Mouse (Mus musculus): Measurements from ENCODE around the gene Mfsd2b.
"Not testable (repeated sequence)": the region's sequence is repeated elsewhere in the genome, so short reads cannot be mapped to it uniquely, and the experiment has no call there.

Mfsd2b gene

DNA sequence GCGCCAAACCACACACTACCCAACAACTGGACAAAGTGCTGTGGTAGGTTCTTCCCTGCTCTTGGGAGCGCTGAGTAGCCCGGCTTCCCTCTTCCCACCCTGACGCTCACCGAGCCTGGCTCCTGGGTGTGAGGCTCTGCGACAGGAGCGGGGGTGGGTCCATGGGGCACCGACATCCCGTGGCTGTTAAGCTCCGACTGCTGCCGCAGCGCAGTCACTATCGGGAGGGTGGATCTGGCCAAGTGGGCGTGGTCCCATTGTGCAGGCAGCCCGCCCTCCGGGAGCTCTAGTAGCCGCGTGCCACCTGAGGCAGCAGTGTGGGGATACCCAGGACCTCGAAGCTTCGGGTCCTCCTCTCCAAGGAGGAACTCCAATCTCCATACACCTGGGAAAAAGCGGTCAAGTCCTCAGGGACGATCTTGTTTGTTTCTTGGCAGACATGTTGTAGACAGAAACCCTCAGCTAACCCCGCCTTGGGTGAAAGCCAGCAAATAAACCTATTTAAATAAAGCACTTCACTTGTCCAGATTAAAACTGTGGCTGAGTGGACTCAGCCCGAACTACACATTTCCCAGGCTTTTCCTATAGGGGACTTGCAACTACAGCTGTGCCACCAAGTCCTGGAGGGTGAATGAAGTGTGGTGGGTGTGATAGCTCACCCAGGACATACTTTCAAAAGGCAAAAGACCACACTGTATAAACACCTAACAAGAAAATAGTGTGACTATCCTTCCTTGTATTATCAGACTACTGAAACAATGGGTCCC lies at the start of gene Mfsd2b:
Mfsd2b (minus strand) TSS at position 199 of the 767 bp plus-strand sequence.
- DNase-seq, result peak; percentile 32

DNA sequence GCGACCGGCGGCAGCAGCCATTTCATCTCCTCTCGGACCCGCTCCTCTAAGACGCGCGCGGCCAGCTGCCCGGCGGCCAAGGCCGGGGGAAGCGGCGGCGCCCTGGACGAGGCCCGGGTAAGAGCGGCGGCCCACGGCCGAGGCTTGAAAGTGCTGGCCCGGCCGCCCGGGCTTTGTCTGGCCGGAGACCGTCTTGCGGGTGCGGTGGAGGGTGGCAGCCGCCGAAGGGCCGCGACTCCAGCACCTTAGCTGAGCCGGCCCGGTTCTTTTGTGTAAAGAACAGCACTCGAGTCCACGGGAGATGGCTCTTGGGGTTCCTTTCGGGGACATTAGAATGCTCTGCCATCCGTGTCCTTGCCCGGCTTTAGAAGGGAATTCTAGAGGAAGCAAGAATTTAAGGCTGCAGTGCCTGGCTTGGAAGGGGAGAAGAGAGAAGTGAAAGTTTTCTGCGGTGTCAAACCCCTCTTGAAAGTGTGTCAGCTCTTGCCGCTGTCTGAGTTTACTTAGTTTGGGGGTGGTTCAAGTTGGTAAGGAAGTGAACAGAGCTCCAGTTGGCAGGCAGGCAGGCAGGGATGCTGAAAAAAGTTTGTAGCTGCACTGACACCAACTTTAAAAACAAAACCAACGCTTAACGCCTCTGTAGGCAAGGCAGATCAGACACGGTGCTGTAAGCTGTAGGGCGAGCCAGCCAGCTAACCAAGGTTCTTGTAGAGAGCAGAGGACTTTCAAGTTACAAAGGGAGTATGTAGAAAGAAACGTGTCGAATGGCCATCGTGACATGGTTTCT lies 43.8 kb upstream of the Mfsd2b start:
- peak; percentile 69 for DNase-seq

DNA sequence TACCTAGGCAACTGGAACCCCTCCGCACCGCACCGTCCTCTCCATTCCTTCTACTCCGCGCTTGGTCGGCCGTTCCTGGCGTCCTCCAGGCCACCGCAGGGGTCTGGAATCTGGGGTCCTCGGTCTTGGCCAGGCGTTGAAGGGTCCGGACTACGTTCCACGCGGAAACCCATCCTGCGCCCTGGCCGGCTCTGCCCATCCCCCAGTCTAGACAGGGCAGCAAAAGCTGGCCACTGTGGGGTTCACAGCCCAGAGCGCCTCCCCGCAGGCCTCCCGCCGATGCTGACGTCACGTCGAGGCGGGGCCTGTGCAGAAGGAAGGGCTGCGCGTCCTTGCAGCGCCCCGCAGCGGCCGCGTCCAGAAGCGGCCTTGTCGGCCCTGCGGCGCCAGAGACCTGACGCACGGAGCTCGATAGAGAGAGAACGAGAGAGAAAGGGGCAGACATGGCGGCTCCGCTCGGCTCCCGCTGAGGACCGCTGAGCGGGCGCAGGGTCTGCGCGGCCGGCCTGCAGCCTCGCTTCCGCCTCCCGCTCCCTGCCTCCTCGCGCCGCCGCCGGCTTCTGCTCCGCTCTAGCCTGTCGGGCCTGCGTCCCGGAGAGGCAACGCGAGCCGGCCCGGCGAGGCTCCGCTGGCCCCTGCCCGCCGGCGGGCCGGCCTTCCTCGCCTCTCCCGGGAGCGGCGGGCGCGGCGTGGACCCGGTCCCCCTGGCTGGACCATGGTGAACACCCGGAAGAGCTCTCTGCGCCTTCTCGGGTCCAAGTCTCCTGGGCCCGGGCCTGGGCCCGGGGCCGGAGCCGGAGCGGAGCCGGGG lies 43.0 kb upstream of the Mfsd2b start, which contains the start of gene Atad2b:
Atad2b (plus strand) TSS at position 360 of the 811 bp plus-strand sequence.
- DNase-seq, result peak; percentile 98

DNA sequence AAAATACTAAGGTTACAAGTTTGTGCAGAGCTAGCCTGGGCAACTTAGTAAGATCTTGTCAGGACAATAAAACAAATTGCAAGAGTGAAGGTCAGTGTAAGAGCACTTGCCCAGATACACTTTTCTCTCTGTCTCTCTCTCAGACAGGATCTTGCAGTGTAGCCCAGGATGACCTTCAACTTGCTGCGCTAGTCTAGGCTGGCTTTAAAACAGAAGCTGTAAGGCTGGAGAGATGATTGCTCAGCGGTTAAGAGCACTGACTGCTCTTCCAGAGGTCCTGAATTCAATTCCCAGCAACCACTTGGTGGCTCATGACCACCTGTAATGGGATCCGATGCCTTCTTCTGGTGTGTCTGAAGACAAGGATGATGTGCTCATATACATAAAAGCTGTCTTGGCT lies 40.8 kb upstream of the Mfsd2b start:
- no peak for DNase-seq

DNA sequence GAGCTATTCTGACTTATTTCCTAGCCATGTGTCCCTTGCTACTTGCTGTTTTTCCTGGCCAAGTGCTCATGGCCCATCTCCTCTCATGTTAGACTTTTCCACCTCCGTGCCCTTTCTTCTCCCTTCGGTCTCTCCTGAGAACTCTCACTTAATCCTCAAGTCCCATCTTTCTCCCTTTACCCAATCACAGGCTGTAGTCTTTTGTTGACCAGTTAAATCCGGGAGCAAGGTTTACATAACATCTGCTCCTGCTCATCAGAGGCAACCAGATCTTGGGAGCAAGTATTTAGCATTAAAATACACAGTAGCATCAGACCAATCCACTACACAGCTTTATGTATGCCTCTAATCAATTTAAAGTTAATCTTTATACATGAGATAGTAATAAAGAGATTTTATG lies 40.3 kb upstream of the Mfsd2b start:
- no peak for DNase-seq

DNA sequence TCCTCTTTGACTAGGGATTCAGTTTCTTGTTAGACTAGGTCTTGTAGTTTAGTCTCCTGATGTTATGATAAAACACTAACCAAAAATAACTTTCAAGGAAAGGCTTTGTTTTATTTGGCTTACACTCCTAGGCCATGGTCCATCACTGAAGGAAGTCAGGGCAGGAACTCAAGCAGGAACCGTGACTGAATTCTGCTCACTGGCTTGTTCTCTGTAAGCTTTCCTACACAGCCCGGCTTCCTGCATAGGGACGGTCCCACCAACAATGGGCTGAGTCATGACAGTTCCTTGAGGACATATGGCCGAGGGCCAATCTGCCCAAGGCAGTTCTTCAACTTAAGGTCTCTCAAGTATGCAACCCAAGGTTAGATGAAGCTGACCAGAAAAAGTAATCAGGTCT lies 37.6 kb upstream of the Mfsd2b start:
- no peak for DNase-seq

DNA sequence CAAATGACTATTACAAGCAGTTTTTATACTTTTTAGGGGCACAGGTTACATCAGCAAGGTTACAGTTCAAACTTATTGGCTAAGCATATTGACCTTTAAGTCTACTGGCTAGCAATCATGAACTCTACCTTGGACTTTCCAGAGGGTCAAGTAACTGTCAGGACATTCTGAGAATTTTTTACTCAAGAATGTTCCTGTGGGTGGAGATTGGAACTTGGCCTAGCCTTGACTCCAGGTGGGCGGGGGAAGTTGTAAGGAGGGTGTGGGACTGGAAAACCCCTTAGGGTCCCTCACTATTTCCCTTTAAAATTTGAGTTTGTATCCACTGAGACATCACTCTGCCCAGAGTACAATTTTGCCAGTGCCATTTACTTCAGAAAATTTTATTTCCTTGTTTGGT lies 36.3 kb upstream of the Mfsd2b start:
- not testable (repeated sequence) for DNase-seq

DNA sequence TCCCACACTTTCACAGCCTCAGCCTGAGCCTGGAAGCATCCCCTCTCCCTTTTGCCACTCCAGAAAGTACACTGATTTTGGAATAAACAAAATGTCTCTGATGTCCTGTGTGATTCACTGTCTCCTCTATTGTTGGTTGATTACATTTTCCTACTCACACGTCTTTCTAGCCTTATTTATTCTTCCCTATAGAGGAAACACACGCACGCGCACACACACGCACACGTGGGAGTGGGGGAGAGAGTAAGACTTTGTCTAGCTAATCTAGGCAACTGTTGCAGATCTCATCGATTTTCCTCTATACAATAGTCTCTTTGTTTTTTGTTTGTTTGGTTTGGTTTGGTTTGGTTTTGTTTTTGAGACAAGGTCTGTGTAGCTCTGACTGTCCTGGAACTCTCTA lies 34.2 kb upstream of the Mfsd2b start:
- DNase-seq, result no peak

DNA sequence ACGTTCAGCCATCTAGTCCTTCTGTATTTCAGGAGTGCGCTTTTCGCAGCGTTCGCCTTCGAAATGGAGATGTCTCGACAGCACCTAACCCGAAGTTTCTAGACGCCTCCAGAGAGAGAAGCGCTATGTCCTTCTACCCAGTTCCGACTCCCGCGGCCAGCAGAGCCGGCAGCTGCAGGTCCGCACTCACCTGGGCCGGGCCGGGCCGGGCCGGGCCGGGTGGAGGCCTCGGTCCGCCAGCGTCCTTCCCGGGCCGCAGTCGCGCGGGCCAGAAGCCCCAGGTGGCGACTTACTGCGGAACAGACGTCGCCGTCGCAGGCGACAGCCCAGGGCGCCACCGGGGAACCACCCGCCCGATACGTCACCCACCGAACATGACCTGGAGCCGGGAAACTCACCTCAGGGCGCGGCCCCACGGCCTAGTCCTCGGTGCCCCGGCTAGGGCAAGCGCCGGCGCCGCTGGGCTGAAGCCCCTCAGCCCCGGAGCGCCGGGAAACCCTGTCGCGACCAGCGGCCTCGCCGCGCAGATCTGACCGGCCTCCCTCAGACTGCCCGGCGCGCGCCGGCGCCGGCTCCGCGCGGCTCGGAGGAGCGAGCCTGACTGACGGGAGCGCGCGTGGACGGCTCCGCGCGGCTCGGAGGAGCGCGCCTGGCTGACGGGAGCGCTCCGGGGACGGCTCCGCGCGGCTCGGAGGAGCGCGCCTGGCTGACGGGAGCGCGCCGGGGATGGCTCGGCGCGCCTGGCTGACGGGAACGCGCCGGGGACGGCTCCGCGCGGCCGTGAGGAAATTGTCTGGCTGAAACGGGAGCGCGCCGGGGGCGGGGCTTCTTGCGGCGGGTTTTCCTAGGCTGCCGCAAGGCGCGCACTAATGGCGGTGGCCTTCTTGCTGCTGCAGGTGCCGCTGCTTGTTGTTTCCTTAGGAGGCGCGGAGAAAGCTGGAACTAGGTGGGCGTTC lies 33.1 kb upstream of the Mfsd2b start, which contains the start of gene Ubxn2a:
Ubxn2a (minus strand) TSS at position 755 of the 956 bp plus-strand sequence.
- DNase-seq, result peak; percentile 95

DNA sequence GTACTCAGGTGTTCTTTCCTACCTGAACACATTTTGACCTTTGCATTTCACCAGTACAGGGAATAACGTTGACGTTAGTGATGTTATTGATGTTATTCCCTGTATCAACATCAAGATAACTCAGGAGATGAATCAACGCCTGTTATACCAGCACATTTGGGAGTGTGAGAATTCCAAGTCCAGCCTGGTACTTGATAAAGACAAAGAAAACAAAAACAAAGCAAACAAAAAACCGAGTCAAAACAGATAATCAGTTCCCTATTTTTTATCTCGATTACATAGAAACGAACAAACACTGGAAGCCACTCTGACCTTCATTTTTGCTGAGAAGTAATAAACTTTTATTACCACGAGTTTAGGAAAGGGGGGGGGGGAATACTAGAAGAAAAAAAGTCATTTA lies 32.3 kb upstream of the Mfsd2b start:
- no peak for DNase-seq

DNA sequence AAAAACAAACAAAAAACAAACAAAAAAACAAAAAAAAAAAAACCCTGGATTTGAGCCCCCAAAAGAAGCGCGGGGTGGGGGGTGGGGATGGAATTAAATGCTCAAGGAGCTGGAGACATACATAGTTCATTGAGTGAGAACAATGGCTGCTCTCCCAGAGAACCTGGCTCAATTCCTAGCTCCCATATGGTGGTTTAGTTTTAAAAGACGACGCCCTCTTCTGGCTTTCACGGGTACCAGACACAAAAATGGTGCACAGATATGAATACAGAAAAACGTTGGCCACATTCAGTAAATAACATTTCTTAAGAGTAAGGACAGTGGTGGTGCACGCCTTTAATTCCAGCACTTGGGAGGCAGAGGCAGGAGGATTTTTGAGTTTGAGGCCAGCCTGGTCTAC lies 31.8 kb upstream of the Mfsd2b start:
- DNase-seq, result no peak

DNA sequence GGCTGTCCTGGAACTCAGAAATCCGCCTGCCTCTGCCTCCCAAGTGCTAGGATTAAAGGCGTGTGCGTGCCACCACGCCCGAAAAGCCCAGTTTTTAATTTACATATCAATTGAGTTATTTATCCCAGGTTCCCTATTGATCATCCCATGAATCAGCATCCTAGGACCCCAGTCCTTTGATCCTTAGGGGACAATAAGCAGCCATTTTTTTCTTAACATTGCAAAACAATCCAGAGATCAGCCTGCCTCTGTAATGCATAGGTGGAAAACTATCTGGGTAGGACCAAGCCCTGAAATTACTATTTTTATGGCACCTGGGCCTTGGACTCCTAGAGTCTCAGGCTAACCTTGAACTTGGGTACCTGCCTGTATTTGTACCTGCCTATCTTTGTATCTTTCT lies 23.9 kb upstream of the Mfsd2b start:
- no peak for DNase-seq

DNA sequence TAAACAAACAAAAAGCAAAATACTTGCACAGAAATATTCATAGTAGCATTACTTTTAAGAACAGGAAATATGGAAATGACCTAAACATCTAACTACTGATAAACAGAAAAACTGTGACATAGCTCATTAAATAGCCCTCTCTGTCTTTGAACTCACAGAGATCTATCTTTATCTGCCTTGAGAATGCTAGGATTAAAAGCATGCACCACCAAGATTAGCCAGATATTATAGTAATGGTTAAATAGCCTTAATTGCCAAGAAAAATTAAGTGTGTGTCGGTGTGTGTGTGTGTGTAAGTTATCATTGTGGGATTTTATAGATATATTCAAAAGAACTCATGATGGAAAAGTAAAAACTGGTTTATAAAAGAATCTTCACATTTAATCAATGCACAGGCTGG lies 15.7 kb upstream of the Mfsd2b start:
- DNase-seq, result no peak

DNA sequence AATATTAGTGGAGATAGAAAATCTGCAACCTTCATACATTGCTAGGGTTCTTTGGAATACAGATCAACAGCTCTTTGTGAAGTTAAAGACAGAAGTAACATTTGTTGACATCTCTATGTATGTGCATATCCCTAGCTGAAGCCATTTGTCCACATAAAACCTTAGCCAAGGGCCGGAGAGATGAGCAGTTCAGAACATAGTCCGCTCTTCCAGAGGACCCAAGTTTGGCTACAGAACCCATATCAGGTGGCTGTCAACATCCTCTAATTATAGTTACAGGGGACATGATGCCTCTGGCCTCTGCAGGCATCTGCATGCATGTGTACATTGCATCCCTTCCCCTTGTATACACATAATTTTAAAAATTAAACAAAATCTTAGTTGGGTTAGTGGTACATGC lies 15.1 kb upstream of the Mfsd2b start:
- no peak for DNase-seq

DNA sequence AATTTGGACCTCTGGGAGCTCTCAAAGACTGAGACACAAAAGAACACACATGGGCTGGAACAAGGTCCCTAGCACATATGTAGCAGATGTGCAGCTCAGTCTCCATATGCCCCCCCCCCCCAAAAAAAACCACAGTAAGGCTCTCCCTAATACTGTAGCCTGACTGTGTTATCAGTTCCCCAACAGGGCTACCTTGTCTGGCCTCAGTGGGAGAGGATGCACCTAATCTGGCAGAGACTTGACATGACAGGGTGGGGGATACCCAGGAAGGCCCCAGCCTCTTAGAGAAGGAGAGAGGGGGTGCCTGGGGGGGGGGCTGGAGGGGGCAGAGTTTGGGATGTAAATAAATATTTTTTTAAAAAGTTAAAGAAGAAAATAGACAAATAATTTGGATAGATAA lies 14.6 kb upstream of the Mfsd2b start:
- no peak for DNase-seq

DNA sequence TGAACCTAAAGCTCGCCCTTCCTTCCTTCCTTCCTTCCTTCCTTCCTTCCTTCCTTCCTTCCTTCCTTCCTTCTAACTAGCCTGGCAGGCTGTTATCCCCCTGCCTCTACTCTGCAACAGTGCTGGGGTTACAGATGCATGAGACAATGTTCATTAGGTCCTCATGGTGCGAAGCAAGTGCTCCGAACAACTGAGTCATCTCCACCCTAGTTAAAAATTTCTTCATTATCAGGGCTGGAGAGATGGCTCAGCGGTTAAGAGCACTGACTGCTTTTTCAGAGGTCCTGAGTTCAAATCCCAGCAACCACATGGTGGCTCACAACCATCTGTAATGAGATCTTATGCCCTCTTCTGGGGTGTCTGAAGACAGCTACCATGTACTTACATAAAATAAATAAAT lies 12.4 kb upstream of the Mfsd2b start:
- DNase-seq, result not testable (repeated sequence)

DNA sequence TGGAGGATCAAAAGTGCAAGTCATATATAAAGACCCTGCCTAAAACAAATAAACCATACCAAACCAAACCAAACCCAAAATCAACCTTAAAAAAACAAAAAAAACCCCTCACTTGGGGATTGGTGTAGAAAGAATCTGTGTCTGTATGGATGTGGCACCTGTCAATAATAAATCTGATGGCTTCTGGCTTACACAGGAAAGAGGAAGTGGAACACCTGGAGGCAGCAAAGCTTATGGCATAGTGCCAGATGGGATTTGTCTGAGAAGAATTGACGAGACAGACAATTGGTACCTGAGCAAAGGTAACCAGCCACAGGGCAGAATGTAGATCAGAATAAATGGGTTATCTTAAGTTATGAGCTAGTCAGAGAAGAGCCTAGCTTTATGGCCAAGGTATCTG lies 10.9 kb upstream of the Mfsd2b start:
- DNase-seq, result no peak

DNA sequence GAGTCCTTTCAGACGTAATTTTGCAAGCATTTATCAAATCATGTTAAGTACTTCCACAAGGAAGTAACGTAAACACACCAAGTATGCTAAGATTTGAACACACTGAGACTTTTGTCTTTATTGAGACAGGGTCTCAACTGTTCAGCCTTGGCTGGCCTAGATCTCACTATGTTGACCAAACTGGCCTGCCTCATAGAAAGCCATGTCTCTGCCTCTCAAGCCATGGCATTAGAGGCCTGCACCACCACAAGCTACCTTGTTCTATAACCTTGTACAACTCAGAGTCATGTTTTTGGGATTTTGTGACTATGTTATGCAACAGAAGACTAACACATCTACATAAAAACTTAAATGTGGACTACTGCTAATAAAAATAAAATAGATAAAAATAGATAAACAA lies 7.9 kb upstream of the Mfsd2b start:
- no peak for DNase-seq

DNA sequence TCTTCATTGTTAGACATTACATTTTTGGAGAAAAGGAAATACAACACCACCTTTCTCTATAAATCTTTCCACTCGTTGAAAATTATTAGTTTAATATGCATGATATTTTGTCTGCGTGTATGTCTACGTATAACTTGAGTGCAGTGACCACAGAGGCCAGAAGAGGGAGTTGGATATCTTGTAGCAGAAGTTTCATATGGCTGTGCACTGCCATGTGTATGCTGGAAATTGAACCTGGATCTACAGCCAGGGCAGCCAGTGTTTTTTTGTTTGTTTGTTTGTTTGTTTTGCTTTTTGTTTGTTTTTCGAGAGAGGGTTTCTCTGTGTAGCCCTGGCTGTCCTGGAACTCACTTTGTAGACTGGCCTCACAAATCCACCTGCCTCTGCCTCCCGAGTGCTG lies 4.9 kb upstream of the Mfsd2b start:
- no peak for DNase-seq

DNA sequence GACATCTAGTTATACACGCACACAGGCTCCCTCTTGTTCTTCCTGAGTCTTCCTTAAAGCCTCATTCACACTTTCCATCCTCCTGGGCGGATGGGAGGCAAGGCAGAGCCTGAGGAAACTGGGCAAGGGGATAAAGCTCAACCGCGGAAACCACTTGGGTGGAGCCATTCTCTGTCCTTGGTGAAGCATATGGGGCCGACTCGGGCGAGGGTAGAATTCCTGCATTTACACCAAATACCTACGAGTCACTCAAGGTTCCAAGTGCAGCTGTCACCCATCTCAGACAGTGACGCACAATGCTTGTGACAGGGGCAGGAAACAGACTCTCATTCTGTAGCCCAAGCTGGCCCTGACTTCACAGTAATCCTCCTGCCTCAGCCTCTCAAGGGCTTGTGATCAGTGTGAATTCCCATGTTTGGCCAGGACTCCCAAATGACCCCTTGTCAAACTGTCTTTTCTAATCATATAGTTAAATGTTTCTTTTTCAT lies 4.2 kb upstream of the Mfsd2b start:
- DNase-seq, result no peak

DNA sequence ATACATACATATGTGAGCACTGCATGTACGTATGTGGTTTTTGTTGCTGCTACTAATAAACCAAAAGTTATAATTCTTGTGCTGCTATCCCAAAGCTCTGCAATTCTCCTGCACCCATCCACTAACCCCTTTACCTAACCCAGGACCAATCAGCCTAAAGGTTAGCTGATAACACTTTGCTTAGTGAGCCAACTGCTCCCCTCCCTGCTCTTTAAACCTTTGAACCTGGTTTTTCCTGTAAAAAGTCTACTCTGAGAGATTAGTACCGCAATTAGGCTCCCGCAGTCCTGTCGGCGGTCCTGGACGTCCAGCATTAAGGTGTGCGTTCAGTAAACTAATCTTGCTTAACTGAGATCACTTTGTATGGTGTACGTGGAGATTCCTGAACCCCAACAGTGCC lies 1.5 kb upstream of the Mfsd2b start:
- DNase-seq, result no peak

DNA sequence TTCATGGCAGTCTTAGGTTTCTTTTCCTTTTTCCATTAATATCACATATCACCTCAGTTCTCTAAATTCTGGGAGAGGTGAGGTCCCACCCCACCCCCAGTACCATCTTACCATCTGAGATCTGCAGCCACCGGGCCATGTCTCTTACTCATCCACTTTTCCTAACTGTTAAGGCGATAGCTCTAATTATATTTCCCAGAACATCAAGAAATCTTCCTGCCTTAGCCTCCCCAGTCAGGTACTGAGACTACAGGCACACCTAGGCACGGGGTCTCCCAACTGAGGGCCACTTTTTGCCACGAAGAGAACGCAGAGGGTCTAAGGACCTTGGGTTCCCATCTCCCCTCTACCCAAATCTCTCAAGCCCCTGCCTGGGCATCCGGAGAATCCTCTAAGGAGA lies 628 bp downstream of the Mfsd2b start:
- DNase-seq, result no peak
